Mouse (Mus musculus): ENCODE measurements around the gene Cchcr1.
"Not testable (repeated sequence)": the region's sequence is repeated elsewhere in the genome, so short reads cannot be mapped to it uniquely, and the experiment has no call there.

Gene Cchcr1

DNA sequence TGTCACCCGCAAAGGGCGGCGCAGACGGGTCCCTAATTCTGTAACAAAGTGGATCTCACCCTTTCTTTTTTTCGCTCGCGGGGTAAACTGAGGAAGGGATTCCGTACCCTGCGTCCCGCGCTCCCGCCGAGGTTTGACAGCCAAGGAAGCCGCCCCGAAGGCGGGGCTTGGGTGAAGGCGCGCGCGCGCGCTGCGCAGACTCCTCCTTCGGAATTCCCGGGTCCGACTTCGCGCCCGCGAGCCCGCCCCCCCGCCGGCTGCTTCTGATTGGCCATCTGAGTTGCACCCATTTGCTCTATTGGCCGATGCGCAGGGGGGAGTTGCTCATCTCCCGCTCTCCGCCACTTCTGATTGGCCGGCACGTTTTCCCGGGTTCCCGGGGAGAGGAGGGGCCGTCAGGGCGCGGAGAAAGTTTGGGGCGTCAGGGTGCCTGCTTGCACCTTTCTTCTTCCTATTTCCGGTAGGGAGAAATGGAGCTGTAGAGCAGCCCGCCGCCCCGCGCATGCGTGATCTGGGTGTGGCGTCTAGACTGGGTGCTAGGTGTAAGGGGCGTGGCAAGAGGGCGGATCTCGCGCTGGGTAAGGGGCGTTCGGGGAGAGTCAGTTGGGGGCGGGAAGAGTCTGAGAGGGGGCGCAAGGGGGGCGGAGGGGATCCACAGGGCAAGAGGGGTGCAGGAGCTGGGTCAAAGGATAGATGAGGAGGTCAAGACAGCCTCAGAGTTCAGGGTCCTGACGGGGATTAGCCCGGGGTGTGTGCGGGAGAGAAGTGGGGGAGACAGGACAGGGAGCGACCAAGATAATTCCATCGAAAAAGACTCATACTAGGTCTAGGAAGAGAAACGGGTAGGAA lies at the start of gene Cchcr1, which contains the start of gene Tcf19:
Cchcr1 (plus strand) TSS at position 449 of the 849 bp plus-strand sequence.
Tcf19 (minus strand) TSS at position 173 of the 849 bp plus-strand sequence.
- peak; percentile 97 for DNase-seq (ENCODE audit: low spot score)

DNA sequence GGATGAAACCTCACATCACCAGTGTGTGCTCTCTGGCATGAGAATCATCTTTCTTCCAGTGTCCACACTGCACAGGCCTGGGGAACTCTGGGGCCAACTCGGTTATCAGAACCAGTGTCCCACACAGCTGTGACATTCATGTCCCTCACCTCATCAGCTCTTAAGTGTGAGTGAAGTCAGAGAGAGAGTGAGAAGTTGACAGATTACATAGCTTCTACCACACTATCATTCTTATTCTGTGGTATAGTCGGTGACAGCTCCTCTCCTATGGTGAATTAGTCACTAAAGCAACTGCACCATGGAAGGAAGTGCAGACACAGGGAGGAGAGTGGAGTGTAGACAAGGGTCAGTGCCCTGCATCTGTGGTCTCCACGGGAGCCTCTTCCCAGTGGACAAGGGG lies 48.0 kb upstream of the Cchcr1 start:
- DNase-seq (ENCODE audit: low spot score): not testable (repeated sequence)

DNA sequence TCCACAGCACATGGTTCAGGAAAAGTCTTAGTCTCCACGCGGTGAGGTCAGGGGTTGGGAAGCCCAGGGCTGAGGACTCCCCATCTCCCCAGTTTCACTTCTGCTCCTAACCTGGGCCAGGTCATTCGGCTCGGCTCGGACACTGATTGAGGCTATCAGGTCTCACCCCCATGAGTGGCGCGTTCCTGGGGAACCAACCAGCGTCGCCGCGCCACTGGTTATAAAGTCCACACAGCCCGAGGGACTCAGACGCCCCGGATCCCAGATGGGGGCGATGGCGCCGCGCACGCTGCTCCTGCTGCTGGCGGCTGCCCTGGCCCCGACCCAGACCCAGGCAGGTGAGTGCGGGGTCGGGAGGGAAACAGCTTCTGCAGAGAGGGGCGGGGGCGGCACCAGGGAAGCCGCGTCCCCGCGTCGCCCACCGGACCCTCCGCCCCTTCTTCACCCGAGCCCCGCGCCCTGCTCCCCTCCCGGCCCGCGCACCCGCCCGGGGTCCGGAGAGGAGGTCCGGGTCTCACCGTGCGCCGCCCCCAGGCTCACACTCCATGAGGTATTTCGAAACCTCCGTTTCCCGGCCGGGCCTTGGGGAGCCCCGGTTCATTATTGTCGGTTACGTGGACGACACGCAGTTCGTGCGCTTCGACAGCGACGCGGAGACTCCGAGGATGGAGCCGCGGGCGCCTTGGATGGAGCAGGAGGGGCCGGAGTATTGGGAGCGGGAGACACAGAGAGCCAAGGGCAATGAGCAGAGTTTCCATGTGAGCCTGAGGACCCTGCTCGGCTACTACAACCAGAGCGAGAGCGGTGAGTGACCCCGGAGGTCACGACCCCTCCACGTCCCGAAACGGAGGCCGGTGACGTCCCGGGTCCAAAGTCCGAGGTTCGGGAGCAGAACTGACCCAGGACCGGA lies 46.8 kb upstream of the Cchcr1 start, which contains the start of gene H2-Q10:
H2-Q10 (plus strand) TSS at position 248 of the 910 bp plus-strand sequence.
- no peak for DNase-seq (ENCODE audit: low spot score)

DNA sequence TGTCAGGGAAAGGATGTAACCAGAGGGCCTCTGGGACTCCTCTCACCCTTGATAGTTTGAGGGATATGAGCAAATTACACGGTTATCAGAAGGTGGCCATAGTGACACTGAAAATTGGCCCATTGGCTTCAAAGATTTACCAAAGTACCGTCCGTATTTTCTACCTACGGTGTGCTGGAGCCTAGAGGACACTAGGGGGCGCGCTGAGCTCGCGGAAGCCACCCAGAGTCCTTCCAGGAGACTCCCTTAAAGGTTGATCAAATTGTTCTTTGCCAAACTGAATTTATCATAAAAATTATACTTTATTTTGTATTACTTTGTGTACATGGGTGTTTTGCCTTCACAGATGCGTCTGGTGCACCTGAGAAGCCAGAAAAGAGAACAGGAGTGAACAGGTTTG lies 32.8 kb upstream of the Cchcr1 start:
- DNase-seq (ENCODE audit: low spot score): peak; percentile 49

DNA sequence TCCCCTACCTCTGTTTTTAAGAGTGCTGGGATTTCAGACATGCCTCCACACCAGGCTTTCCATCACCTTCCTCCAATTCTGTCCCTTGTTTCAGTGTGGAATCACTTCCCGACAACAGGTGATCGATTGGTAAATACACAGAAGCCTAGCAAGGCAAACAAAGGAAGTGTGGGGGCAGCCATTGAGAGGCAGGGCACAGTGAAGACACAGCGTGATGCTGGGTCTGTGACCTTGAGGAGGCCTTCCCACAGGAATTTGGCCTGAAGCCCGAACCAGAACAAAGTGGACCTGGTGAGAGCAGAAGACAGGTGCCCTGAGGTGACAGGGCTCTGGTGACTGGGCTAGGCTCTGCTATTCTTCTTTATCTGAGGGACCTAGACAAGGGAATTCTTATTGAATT lies 31.2 kb upstream of the Cchcr1 start:
- no peak for DNase-seq (ENCODE audit: low spot score)

DNA sequence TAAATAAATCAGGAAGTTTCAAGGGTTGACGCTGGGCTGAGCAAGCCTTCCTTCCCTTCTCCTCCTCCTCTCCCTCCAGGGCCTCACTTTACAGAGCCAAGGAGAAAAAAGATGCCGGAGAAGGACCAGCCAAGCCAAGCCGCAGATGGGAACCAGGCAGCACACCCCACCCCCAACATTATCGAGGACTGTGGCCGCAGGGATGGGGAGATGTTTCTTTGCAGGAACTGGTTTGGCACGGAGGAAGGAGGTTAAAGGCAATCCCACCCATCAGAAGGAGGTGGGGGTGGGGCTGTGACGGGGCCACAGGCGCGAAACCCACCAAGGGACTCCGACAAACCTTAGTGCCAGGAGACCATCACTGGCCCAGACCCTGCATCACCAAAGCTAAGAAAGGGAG lies 30.2 kb upstream of the Cchcr1 start:
- DNase-seq (ENCODE audit: low spot score): no peak

DNA sequence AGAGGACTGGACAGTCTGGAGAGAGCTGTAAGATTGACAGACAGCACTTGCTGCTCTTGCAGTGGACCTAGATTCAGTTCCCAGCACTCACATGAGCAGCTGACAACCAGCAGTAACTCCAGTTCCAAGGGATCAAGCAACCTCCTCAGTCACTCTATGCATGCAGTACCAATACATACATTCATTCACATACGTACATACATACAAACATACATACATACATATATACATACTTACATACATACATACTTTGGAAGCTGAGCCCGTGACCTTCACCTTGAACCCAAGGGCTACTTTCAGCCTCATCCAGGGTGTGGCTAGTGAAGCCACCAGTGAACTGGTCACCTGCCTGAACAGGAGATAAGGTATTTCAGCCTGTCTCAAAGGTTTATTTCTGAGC lies 28.9 kb upstream of the Cchcr1 start:
- DNase-seq (ENCODE audit: low spot score): no peak

DNA sequence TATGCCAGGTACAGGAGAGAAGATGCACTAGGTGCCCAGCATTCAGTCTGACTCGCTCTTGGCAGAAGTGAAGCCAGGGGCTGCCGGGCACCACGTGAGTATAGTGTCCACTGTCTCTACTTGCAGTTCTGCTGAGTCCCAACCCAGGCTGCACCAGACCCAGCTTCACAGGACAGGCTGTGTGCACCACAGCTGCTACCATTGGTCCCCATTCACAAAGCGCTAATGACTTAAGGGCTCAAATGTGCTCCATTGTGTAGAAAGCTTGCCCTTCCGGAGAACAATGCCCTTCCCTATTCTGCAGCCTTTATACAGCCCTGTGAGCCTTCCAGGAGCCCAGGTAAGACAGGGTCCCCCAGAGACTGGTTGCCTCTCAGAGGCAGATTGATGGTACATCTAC lies 26.6 kb upstream of the Cchcr1 start:
- DNase-seq (ENCODE audit: low spot score): no peak

DNA sequence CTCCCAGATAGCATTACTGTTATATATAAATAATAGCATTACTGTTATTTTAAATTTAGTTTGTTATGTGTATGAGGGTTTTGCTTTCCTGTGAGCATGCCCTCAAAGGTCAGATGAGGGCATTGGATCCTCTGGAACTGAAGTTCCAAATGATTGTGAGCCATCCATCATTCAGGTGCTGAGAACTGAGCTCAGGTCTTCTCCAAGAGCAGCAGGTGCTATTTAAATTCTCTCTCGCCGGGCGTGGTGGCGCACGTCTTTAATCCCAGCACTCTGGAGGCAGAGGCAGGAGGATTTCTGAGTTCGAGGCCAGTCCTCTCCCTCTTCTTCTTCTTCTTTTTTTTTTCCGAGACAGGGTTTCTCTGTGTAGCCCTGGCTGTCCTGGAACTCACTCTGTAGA lies 19.8 kb upstream of the Cchcr1 start:
- DNase-seq (ENCODE audit: low spot score): no peak

DNA sequence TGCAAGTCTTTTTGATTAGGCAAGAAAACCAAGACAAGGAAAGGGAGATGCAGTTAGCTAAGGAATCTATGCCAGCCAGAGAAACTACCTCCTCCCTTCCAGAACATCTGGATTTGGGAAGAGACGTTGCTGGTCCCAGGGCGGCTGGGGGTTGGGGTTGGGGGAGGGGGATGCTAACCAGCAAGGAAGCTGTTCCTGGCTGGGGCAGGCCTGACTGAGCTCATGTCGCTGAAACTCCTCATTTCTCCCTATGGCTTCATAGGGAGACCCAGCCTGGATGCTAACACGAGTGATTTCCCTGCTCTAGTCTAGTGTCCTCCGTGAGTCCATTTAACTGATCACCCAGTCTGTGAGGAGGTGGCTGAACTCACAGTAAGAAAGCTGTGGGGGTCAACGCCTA lies 14.7 kb upstream of the Cchcr1 start:
- DNase-seq (ENCODE audit: low spot score): no peak

DNA sequence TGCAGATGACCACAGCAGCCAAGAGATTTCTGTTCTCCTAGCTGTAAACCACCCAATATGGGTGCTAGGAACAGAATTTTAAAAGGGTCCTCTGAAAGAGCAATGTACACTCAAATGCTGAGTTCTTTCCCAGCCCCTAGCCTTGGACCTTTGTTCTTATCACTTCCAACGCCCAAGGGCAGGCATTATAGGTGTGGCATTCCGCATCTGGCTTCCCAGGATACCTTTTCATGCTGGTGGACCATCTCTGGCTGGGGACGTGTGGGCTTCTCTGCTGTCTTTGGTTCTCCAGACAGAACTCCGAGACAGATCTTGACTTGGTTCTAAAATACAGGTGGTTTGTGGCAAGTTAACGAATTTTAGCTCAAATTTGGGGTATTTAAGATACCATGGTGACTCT lies 14.1 kb upstream of the Cchcr1 start:
- no peak for DNase-seq (ENCODE audit: low spot score)

DNA sequence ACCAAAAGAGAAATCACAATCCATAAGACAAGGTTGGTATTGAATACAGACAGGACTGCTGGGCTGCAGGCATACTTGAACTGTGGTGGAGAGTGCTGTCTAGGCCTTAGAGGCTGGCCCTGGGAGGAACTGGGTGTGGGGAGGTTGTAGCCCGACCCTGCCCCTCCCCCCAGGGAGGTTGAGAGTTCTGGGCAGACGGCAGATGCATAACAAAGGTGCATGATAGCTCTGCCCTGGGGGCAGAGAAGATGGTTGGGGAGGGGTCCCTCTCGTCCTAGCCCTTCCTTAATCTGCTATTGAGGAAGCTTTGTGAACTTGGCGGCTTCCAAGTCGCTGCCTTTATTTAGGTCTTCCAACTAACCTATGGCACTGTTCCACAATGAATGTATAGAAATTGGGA lies 13.1 kb upstream of the Cchcr1 start:
- DNase-seq (ENCODE audit: low spot score): no peak

DNA sequence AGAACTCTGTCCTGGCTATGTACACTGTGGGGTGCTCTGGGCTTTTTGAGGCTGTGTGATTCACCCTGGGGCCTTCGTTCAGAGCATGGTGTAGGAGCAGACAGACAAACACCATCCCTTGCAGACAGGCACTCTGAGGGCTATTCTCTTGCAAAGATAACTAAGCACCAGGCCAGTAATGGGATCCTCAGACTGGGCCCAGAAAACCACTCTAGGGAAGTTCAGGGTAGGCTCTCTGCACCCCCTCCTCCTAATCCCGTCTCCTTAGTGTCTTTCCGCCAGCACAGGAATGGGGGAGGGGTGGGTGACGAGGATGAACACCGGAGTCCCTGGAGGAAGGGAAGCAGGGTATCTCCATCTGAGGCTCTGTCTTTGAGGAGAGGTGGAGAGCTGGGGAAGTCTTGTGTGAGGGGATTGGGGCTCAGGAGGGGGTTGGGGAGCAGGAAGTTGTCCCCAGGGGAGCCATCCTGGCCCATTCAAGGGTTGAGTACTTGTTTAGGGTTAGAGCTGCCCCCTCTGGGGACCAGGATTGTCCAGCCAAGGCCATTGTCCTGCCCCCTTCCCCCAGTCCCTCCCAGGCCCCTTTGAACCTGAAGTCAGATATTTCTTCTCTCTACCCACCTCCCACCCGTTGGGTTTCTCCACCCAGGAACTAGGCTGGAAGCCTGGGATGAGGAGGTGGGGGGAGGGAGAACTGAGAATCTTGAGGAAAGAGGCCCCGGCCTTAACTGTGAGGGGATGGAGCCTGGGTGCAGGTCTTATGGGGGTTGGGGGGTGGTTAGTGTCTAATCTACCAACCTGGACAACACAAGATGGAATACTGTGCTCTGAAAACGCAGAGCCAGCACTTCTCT lies 12.0 kb upstream of the Cchcr1 start:
- DNase-seq (ENCODE audit: low spot score): no peak

DNA sequence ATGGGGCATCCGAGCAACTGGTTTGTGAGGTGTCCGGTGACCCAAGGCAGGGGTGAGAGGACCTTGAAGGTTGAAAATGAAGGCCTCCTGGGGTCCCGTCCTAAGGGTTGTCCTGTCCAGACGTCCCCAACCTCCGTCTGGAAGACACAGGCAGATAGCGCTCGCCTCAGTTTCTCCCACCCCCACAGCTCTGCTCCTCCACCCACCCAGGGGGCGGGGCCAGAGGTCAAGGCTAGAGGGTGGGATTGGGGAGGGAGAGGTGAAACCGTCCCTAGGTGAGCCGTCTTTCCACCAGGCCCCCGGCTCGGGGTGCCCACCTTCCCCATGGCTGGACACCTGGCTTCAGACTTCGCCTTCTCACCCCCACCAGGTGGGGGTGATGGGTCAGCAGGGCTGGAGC lies 11.1 kb upstream of the Cchcr1 start, which contains the start of gene Pou5f1:
Pou5f1 (plus strand) TSS at position 243 of the 400 bp plus-strand sequence.
- DNase-seq (ENCODE audit: low spot score): no peak

DNA sequence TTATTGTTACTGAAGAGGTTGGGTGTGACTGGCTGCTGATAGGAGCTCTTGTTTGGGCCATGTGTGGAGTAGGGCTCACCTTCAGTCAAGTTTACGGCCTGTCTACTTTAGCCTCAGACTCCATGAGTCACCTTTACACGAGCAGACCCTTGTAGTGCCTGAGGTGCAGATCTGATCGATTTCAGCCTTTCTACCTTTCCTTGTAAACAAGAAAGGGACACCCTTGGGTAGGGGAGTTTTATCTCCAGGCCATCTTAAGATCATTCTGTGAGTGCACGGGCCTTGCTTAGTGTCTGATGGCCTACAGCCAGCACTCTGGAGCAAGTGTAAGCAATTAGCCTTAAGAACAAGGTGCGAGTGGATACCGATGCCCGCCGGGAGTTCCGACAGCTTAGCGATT lies 10.0 kb upstream of the Cchcr1 start:
- DNase-seq (ENCODE audit: low spot score): no peak

DNA sequence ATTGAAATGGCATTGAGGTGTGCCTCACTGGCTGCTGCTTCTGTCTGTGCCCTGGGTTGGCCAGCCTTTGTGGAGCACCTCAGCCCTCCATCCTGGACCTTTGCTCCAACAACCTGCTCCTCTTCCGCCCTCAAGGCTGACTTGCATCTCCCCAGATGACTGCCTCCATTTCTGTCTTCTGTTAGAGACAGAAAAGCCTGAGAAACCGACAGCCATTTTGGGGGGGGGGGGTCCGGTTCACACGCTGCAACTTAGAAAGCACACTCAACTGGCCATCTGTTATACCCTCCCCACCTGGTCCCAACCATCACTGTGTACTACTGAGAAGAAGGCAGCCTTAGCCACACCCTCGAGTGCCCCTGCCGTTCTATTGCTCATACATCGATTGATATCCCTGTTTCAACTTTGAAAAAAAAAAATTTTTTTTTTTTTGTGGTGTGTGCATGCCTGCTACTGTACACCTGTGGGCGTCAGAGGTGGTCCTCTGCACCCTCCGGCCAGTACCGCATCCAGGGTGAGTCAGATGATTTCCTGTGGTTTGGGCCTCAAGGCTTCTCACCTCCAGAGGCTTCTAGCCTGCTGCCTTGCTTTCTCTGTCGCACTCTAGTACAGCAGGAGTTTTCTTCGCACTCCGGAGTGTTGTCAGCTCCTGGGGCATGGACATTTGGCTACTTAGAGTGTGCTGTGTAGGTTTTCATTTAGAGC lies 9.2 kb upstream of the Cchcr1 start:
- DNase-seq (ENCODE audit: low spot score): no peak

DNA sequence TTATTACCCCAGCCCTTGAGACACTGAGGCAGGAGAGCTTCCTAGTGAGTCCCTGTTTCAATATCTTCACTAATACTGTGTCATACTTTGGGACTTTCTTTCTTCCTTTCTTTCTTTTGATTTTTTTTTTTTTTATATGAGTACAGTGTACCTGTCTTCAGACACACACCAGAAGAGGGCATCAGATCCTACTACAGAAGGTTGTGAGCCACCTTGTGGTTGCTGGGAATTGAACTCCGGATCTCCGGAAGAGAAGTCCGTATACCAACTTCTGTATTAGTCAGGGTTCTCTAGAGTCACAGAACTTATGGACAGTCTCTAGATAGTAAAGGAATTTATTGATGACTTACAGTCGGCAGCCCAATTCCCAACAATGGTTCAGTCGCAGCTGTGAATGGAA lies 8.6 kb upstream of the Cchcr1 start:
- DNase-seq (ENCODE audit: low spot score): not testable (repeated sequence)

DNA sequence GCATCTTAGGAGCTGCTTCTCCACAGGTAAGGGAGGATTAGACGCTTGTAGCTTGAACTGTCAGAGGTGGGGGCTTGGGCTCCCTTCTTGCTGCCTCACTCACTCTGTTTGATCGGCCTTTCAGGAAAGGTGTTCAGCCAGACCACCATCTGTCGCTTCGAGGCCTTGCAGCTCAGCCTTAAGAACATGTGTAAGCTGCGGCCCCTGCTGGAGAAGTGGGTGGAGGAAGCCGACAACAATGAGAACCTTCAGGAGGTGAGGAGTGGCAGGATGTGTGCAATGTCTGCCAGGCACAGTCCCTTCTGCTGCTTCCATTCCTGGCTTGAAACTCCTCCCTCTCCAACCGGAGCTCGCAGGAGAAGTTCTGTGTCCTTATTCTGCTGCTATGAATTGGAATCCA lies 7.6 kb upstream of the Cchcr1 start:
- DNase-seq (ENCODE audit: low spot score): peak; percentile 32

DNA sequence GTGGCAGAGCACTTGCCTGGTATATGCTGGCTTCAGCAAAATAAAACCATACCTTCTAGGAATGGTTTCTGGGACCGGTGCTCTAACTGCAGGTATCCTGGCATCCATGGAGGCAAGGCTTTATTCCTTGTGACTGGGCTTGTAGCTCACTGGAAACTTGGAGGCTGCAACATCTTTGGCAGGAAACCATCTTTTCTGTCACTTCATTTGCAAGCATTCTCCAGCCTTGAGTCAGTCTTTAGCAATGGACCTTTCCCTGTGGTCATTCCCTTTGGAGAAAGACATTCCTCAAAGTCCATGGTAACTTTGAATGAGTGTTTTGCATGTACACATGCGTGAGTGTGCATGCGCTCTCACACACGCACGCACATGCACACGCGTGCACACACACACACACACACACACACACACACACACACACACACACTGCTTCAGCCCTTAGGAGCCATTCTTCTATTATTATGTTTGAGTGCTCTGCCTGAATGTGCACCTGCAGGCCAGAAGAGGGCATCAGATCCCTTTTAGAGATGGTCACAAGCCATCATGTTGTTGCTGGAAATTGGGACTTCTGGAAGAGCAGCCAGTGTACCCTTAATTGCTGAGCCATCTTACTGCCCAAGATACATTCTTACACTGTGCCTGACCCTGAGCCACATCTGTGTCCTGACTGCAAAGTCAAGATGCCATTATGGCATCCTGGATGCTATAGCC lies 3.8 kb upstream of the Cchcr1 start:
- no peak for DNase-seq (ENCODE audit: low spot score)

DNA sequence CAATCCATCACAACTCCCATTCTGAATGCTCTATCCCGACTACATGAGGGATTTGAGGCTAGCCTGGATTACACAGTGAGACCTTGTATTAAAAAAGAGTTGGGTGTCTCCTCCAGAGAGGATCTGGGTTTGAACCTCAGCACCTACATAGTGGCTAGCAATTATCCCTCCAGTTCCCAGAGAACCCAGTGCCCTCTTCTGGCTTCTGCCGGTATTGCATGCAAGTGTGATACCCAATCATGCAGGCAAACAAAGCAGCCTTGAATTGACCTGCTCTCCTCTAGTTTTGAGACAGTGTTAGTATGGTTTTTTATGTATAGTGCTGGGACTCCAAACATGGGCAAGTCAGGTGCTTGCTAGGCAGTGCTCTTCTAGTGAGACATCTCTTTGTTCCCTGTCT lies 3.0 kb upstream of the Cchcr1 start:
- DNase-seq (ENCODE audit: low spot score): peak; percentile 76

DNA sequence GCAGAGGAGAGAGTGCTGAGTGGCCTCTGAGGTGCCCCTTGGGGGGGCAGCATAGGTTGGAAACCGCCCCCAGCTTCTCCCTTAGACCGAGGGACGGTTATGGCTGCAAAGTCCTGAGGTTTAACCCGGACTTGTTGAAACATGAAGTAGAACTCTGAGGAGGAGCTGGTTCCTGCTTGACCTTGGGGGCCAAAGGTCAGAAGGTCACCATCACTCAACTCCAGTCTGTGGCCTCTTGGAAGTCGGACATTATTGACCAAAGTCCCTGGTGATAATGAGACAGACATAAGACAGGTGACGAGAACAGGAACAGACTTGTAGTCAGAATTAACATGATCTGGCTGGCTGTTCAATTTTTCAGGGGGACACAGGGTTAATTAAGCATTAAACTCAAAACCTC lies 2.1 kb upstream of the Cchcr1 start:
- DNase-seq (ENCODE audit: low spot score): no peak

Data from lung, postnatal 25 days (tissue).